In genomic region chr2:168902634-168903033, GRCm38 (mm10) we compare ENCODE assay signal across 10 mouse cellular contexts. TPM values are rescaled to one million over a fixed set of nuclear protein-coding genes. Genes with fewer than 3 reads are reported as not detected.
DNase-seq lines count a peak whose midpoint lies in the region; ATAC-seq and TF ChIP-seq lines count a peak whose summit lies in the region.
"Had no signal": no experiment of that assay in that cellular context is flagged by ENCODE, and none has a peak within 500 bp of the region (broad histone marks: within the 10 kb centered on the region; RNA-seq: fewer than 3 reads in every experiment).

No protein-coding gene starts in this region.

- H3K4me3 ChIP-seq in kidney, postnatal 0 days (replicated peaks; ENCODE audit: low read depth, low read length), result no peak overlapping the region
- H3K4me3 ChIP-seq in kidney, embryonic 14.5 days (ENCODE audit: low read length), result no peak overlapping the region
- H3K4me3 ChIP-seq in CH12.LX (replicated peaks in 1 of 3; ENCODE audit: low read depth in 2 of 3, low read length in 2 of 3, poor library complexity in 1 of 3), result no peak overlapping the region
- no peak overlapping the region for H3K4me3 ChIP-seq in cortical plate, adult 2 months (ENCODE audit: insufficient read depth, low read length)
- H3K4me3 ChIP-seq: heart, embryonic 15.5 days; midbrain, embryonic 12.5 days had no signal

- dilution Hi-C loops in CH12.LX (cut with MboI; ENCODE audit: extremely low pct_ligation_motif_present, extremely low pct_unique_long_range_greater_than_20kb, low sequenced_read_pairs), result no loop called here

- 26% methylated on average over 8 of the region's 8 CpGs for WGBS in kidney, postnatal 0 days
- 29% methylated on average over 8 of the region's 8 CpGs for WGBS in kidney, embryonic 14.5 days

- in situ Hi-C loops in CH12.LX (cut with MboI; ENCODE audit: low pct_ligation_motif_present, low pct_unique_long_range_greater_than_20kb, low sequenced_read_pairs), result no loop called here

- H3K9ac ChIP-seq in kidney, postnatal 0 days (ENCODE audit: low read depth, low read length), result no peak overlapping the region
- no peak overlapping the region for H3K9ac ChIP-seq in kidney, embryonic 14.5 days (ENCODE audit: low read depth, low read length)
- H3K9ac ChIP-seq in CH12.LX (ENCODE audit: insufficient read depth, low read depth), result no peak overlapping the region
- H3K9ac ChIP-seq: heart, embryonic 15.5 days; midbrain, embryonic 12.5 days had no signal

- no peaks in the 10 kb centered on the region; the same call in 1 of the 2 replicates for H3K27me3 ChIP-seq in kidney, postnatal 0 days (ENCODE audit: insufficient read depth, low read length)
- H3K27me3 ChIP-seq in kidney, embryonic 14.5 days (ENCODE audit: control insufficient read depth, insufficient read depth, low read length), result no peaks in the 10 kb centered on the region
- H3K27me3 ChIP-seq in CH12.LX (replicated peaks), result no peaks in the 10 kb centered on the region

- no peaks in the 10 kb centered on the region for H3K4me1 ChIP-seq in kidney, postnatal 0 days (replicated peaks; ENCODE audit: insufficient read depth, low read length)
- H3K4me1 ChIP-seq in kidney, embryonic 14.5 days (ENCODE audit: control insufficient read depth, insufficient read depth, low read length), result no peaks in the 10 kb centered on the region
- peaks cover 0 to 17% of the 10 kb centered on the region in 2 experiments; a peak in 2 of 4 replicates for H3K4me1 ChIP-seq in CH12.LX (ENCODE audit: control insufficient read depth in 1 of 2, insufficient read depth in 2 of 2)
- H3K4me1 ChIP-seq in cortical plate, adult 2 months (ENCODE audit: control insufficient read depth, insufficient read depth, low read length), result no peaks in the 10 kb centered on the region
- H3K4me1 ChIP-seq: heart, embryonic 15.5 days had no signal

- no peak for TF ChIP-seq POLR2A in CH12.LX (IDR thresholded peaks at IDR 0.05; ENCODE audit: low read depth, low read length)
- TF ChIP-seq POLR2A in cortical plate, adult 2 months (IDR thresholded peaks at IDR 0.05; ENCODE audit: extremely low read depth, insufficient read depth, low read length), result no peak

- peak; percentile 79 for TF ChIP-seq CTCF in kidney, postnatal 0 days (IDR thresholded peaks at IDR 0.05; ENCODE audit: low read depth)
- peak; percentile 56 to 60 for TF ChIP-seq CTCF in CH12.LX (conservative IDR thresholded peaks at IDR 0.05 in 1 of 2, IDR thresholded peaks at IDR 0.05 in 1 of 2; ENCODE audit: low read depth in 2 of 2, low read length in 2 of 2)
- TF ChIP-seq CTCF in cortical plate, adult 2 months (IDR thresholded peaks at IDR 0.05; ENCODE audit: extremely low read depth, insufficient read depth, low read length), result peak; percentile 67

- no peak overlapping the region for H3K27ac ChIP-seq in kidney, postnatal 0 days
- no peak overlapping the region for H3K27ac ChIP-seq in kidney, embryonic 14.5 days (ENCODE audit: low read depth, low read length)
- H3K27ac ChIP-seq in CH12.LX (ENCODE audit: insufficient read depth, low read depth), result no peak overlapping the region
- H3K27ac ChIP-seq in cortical plate, adult 2 months (ENCODE audit: insufficient read depth, low read length), result no peak overlapping the region
- H3K27ac ChIP-seq: heart, embryonic 15.5 days; midbrain, embryonic 12.5 days had no signal

- H3K9me3 ChIP-seq in kidney, postnatal 0 days (replicated peaks; ENCODE audit: low read length), result no peaks in the 10 kb centered on the region
- no peaks in the 10 kb centered on the region for H3K9me3 ChIP-seq in kidney, embryonic 14.5 days (ENCODE audit: control insufficient read depth, low read length)
- peaks cover 22% of the 10 kb centered on the region for H3K9me3 ChIP-seq in CH12.LX (replicated peaks; ENCODE audit: low read length)
- H3K9me3 ChIP-seq: heart, embryonic 15.5 days; midbrain, embryonic 12.5 days had no signal

- TF ChIP-seq EP300 in CH12.LX (IDR thresholded peaks at IDR 0.05; ENCODE audit: low read length), result no peak

- no peak for TF ChIP-seq RAD21 in CH12.LX (IDR thresholded peaks at IDR 0.05; ENCODE audit: low read depth, low read length)

- no peak overlapping the region for H3K4me2 ChIP-seq in kidney, postnatal 0 days (ENCODE audit: low read length)
- no peak overlapping the region for H3K4me2 ChIP-seq in kidney, embryonic 14.5 days (replicated peaks; ENCODE audit: low read depth, low read length)
- H3K4me2 ChIP-seq in CH12.LX (ENCODE audit: insufficient read depth, low read depth, poor library complexity, severe bottlenecking), result no peak overlapping the region
- H3K4me2 ChIP-seq: heart, embryonic 15.5 days; midbrain, embryonic 12.5 days had no signal

- 0 out of 2 replicates have a peak, but pooled peaks cover 3% of the 10 kb centered on the region for H3K36me3 ChIP-seq in kidney, postnatal 0 days (ENCODE audit: insufficient read depth, low read length)
- no peaks in the 10 kb centered on the region for H3K36me3 ChIP-seq in kidney, embryonic 14.5 days (ENCODE audit: control insufficient read depth, insufficient read depth, low read length)
- peaks cover 0 to 23% of the 10 kb centered on the region in 2 experiments for H3K36me3 ChIP-seq in CH12.LX (replicated peaks in 1 of 2; ENCODE audit: control insufficient read depth in 1 of 2, insufficient read depth in 1 of 2, low read length in 1 of 2)
- H3K36me3 ChIP-seq: heart, embryonic 15.5 days had no signal

- no peak for ATAC-seq in kidney, postnatal 0 days (replicated peaks; ENCODE audit: low FRiP score, low read depth)
- ATAC-seq in kidney, embryonic 14.5 days (ENCODE audit: low FRiP score, low TSS enrichment), result no peak

- peak; percentile 49 to 64 for DNase-seq in adrenal gland, adult 18-20 months (ENCODE audit: low spot score in 2 of 2)
- DNase-seq in adrenal gland, adult 8-10 months, result no peak
- DNase-seq in kidney, postnatal 0 days (ENCODE audit: low spot score), result peak; percentile 36
- peak; percentile 44 for DNase-seq in CH12.LX (ENCODE audit: extremely low read depth)
- DNase-seq in lung, postnatal 36 days, result peak; percentile 58
- DNase-seq in frontal cortex, postnatal 14 days (ENCODE audit: low spot score in 2 of 2), result no peak

- H3K79me2 ChIP-seq in CH12.LX (replicated peaks; ENCODE audit: control insufficient read depth, extremely low read depth, insufficient read depth, poor library complexity, severe bottlenecking), result no peaks in the 10 kb centered on the region

TF ChIP-seq in CH12.LX, 34 proteins besides CTCF, POLR2A, EP300 and RAD21:
- TF ChIP-seq BHLHE40 (IDR thresholded peaks at IDR 0.05; ENCODE audit: low read depth, low read length), result no peak
- no peak for TF ChIP-seq MAZ (IDR thresholded peaks at IDR 0.05; ENCODE audit: low read depth, low read length)
- TF ChIP-seq ZNF384 (IDR thresholded peaks at IDR 0.05; ENCODE audit: low read depth, low read length), result no peak
- no peak for TF ChIP-seq IRF4 (IDR thresholded peaks at IDR 0.05; ENCODE audit: low read depth, low read length)
- no peak for TF ChIP-seq JUND (conservative IDR thresholded peaks at IDR 0.05; ENCODE audit: low read depth, low read length)
- no peak for TF ChIP-seq POLR2AphosphoS2 (IDR thresholded peaks at IDR 0.05; ENCODE audit: low read depth, low read length)
- TF ChIP-seq HCFC1 (IDR thresholded peaks at IDR 0.05; ENCODE audit: low read depth, low read length), result no peak
- TF ChIP-seq ETS1 (conservative IDR thresholded peaks at IDR 0.05; ENCODE audit: low read depth, low read length), result no peak
- TF ChIP-seq MXI1 (IDR thresholded peaks at IDR 0.05; ENCODE audit: low read depth, low read length), result no peak
- TF ChIP-seq ZMIZ1 (IDR thresholded peaks at IDR 0.05; ENCODE audit: low read depth, low read length), result no peak
- TF ChIP-seq TBP (conservative IDR thresholded peaks at IDR 0.05; ENCODE audit: low read depth, low read length), result no peak
- TF ChIP-seq NRF1 (IDR thresholded peaks at IDR 0.05; ENCODE audit: low read depth, low read length), result no peak
- TF ChIP-seq MEF2A (IDR thresholded peaks at IDR 0.05; ENCODE audit: borderline replicate concordance, low read depth, low read length), result no peak

RNA-seq across cellular contexts. Expression of gene Zfp64, which starts 52.8 kb away (rescaled TPM):
- 10 to 100 TPM; 13.6 to 15.0 TPM for total RNA-seq in adrenal gland, adult 18-20 months (2021)
- total RNA-seq in adrenal gland, adult 8-10 months (2022), result 10 to 100 TPM; 15.5 to 23.2 (median 19.7) TPM
- 20.4 and 22.0 TPM in 2 replicates for polyA plus RNA-seq in kidney, postnatal 0 days (2015; fragmentation: Nextera tagmentation; extraction: Ambion mirVana)
- polyA plus RNA-seq in kidney, embryonic 14.5 days (2014; fragmentation: Nextera tagmentation; extraction: Ambion mirVana), result 23.0 and 27.8 TPM in 2 replicates
- total RNA-seq in CH12.LX (2012; rRNA removed), result 25.1 and 25.8 TPM in 2 replicates
- 20.0 and 22.2 TPM in 2 replicates for total RNA-seq in CH12.LX (2014; rRNA removed)
- polyA plus RNA-seq in CH12.LX (2012; ENCODE audit: insufficient read length, low read depth), result 31.4 and 37.0 TPM in 2 replicates
- 18.9 TPM in 2 replicates for polyA plus RNA-seq in cortical plate, adult 2 months (2012; rRNA removed)

Comparison
In these comparisons a context has a peak if more than half of its experiments do, and no peak if none do; other contexts are left out.
1. DNase-seq: peak in adrenal gland, adult 18-20 months (2 of 2), kidney, postnatal 0 days (single experiment), CH12.LX (single experiment) and lung, postnatal 36 days (single experiment); none in adrenal gland, adult 8-10 months (single experiment) and frontal cortex, postnatal 14 days (0 of 2).
2. Peak in every context shown above with its lines, with median percentiles within 50 percentile points of each other: CTCF ChIP-seq.